Mouse (Mus musculus) heart, postnatal 0 days (tissue): ENCODE data around the gene Steap2.

Source experiments
- CTCF ChIP-seq: IDR thresholded peaks from 2 replicates; pipeline ENCODE4 v1.5.1; 2016; ENCODE audit warnings: antibody characterized with exemption, control low read depth, low read depth
- EP300 ChIP-seq: IDR thresholded peaks from 2 replicates; pipeline ENCODE4 v1.6.1; 2016; ENCODE audit warnings: antibody characterized with exemption, low read depth

DNA sequence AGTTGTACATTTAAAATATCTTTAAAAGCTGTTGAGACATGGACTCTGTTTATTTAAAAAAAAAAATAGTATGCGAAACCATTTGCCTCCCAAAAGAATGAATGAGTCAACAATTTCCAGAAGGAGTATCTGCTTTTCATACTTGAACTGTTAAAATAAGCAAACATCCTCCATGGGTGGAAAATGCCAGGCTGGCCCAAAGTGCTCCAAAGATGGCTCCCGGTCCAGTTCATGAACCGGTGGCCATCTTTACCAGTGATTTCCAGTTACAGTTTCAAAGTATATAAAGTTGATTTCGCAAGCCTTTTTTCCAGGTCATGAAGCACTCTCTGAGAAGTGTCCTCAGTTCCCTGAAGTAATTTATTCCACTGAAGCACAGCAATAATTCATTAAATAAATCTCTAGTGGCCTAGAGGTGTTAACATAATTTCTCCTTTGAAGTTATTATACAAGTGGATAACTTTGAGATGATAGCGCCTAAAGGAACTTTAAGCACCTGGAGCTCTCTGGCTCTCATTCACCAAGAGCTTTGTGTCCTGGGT is 1.1 kb upstream of the Steap2 start:
- TF ChIP-seq EP300 = no peak
- TF ChIP-seq CTCF = no peak
